Mouse (Mus musculus) macrophage (primary cell): ENCODE data around the gene Alox5ap. TPM values are rescaled to one million over a fixed set of nuclear protein-coding genes. Genes with fewer than 3 reads are reported as not detected.

Experiments used
- H3K27ac ChIP-seq: fragments of 350-480 bp; formaldehyde crosslinking; 2 replicates; pipeline ENCODE4 v1.9.0; 2021
- H3K36me3 ChIP-seq: fragments of 350-480 bp; formaldehyde crosslinking; 2 replicates; pipeline ENCODE4 v1.9.0; 2021; ENCODE audit errors: inconsistent target
- H3K4me3 ChIP-seq: fragments of 350-480 bp; formaldehyde crosslinking; 2 replicates; pipeline ENCODE4 v1.9.0; 2021; ENCODE audit errors: inconsistent target
- H3K79me2 ChIP-seq: fragments of 350-480 bp; formaldehyde crosslinking; 2 replicates; pipeline ENCODE4 v1.9.0; 2021; ENCODE audit errors: inconsistent target
- WGBS: methylation state at CpG from one replicate; pipeline ENCODE4 v1.1.7; 2026; ENCODE audit warnings: inconsistent platforms; ENCODE audit not compliant: missing documents; 5-methylcytosine and 5-hydroxymethylcytosine counted together
- polyA plus RNA-seq: library from polyadenylated mRNA; stranded (reverse); fragments of 250-400 nt; gene quantifications from 3 replicates; pipeline ENCODE4 v1.2.4, GENCODE M21; 2018; ENCODE audit warnings: inconsistent platforms

Alox5ap gene
- polyA plus RNA-seq, 1 experiment from 2014 or later = 206 TPM

GRCm38 (mm10) chr5:149314514-149315081 lies 50.0 kb downstream of the Alox5ap start:
- Histone ChIP-seq H3K27ac (no peak overlapping the region), H3K4me3 (no peak overlapping the region), H3K79me2 (no peaks in the 10 kb centered on the region), H3K36me3 (0 out of 2 replicates have a peak, but pooled peaks cover 5% of the 10 kb centered on the region)
- 95% methylated on average over 12 of the region's 12 CpGs for WGBS

- 62% methylated on average over 4 of the region's 4 CpGs for WGBS
- Histone ChIP-seq H3K4me3 (no peak overlapping the region), H3K36me3 (0 out of 2 replicates have a peak, but pooled peaks cover 5% of the 10 kb centered on the region), H3K27ac (no peak overlapping the region), H3K79me2 (no peaks in the 10 kb centered on the region)
These were observed 52.4 kb downstream of the Alox5ap start for GRCm38 (mm10) chr5:149316926-149317325.

GRCm38 (mm10) chr5:149319874-149320323 lies 55.3 kb downstream of the Alox5ap start:
- Histone ChIP-seq H3K27ac (no peak overlapping the region), H3K4me3 (no peak overlapping the region), H3K79me2 (no peaks in the 10 kb centered on the region), H3K36me3 (no peaks in the 10 kb centered on the region)
- 91% methylated on average over 9 of the region's 9 CpGs for WGBS

DNA sequence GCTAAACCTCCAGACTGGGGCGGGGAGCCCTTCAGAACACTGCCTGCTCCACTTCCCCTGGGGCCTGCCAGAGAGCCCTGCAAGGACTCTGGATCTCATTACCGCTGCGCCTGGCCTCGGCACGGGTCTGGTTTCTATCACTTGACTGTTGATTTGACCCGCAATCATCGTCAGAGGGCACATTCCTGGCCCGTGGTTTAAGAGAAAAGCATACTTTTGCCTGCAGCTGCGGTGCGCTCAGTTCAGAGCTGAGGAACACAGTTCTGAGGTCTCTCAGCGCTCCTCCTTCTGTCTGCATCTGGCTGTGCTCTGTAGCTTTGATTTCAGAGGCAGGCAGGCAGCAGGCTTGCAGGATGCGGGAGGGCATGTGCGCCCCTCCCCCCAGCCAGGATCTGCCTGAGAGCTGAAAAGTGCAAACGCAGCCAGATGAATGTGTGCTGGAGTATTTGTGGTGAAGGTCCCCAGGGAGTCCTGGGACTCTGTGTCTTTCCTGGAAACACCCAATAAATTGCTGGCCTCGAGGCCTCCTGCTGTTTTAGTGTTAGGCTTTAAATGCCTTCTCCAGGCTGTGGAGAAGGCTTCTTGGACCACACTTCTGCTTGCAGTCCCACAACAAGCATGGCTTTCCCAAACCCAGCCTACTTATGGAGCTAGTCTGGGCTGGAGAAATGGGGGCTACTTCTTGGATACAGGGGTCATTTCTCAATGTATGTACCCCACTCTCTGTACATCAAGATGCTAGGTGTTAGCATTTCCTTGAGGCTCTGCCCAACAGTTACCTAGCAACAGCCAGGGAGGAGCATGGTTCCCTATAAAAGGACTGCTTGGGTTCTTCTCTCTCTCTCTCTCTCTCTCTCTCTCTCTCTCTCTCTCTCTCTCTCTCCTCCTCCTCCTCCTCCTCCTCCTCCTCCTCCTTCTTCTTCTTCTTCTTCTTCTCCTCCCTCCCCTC lies 56.2 kb downstream of the Alox5ap start:
- H3K4me3 ChIP-seq = no peak overlapping the region
- 36% methylated on average over 15 of the region's 15 CpGs for WGBS
- no peak overlapping the region for H3K27ac ChIP-seq
- H3K79me2 ChIP-seq = no peaks in the 10 kb centered on the region
- no peaks in the 10 kb centered on the region for H3K36me3 ChIP-seq

GRCm38 (mm10) chr5:149321909-149322841 lies 57.6 kb downstream of the Alox5ap start:
- Histone ChIP-seq H3K4me3 (no peak overlapping the region), H3K27ac (no peak overlapping the region), H3K36me3 (no peaks in the 10 kb centered on the region), H3K79me2 (no peaks in the 10 kb centered on the region)
- 92% methylated on average over 15 of the region's 15 CpGs for WGBS

GRCm38 (mm10) chr5:149322938-149323553 lies 58.5 kb downstream of the Alox5ap start:
- Histone ChIP-seq H3K4me3 (no peak overlapping the region), H3K79me2 (no peaks in the 10 kb centered on the region), H3K36me3 (no peaks in the 10 kb centered on the region), H3K27ac (no peak overlapping the region)
- 99% methylated on average over 9 of the region's 9 CpGs for WGBS

- Histone ChIP-seq H3K4me3 (no peak overlapping the region), H3K36me3 (no peaks in the 10 kb centered on the region), H3K79me2 (no peaks in the 10 kb centered on the region), H3K27ac (no peak overlapping the region)
- WGBS = 81% methylated on average over 13 of the region's 13 CpGs
These were observed 60.2 kb downstream of the Alox5ap start for GRCm38 (mm10) chr5:149324739-149325138.

DNA sequence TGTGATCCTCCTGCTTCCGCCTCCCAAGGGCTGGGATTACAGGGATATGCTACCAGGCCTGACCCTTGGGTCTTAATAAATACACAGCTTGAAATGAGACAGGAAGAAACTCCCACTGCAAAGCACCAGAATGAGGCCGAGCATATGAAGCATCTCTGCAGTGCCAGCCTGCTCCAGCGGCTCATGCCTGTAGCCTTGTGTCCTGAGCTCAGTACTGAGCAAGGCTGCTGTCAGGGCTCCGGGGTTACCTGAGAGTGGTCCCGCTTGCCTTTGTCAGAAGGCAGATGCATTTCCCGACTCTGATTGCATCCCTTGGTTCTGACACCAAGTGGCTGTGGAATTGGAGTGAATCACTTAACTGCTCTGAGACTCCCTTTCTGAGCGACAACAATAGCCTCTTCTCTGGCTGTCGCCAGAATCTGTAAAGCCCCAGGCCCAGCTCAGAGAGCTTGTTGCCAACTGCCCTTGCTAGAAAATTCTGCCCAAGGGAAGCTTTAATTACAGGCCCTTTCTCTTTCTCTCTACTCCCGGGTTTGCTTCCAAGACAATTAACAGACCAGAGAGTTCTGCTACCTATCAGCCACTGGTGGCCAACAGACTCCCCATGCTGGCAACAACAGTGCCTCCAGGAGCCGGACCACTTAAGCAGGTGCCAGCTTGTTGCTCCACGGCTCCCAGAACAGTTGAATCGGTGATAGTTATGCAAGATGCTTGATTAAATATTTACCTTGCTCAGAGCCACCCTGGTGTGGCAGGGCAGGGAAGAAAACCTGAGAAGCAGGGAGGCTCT lies 64.7 kb downstream of the Alox5ap start:
- no peaks in the 10 kb centered on the region for H3K36me3 ChIP-seq
- H3K79me2 ChIP-seq = no peaks in the 10 kb centered on the region
- 92% methylated on average over 12 of the region's 12 CpGs for WGBS
- no peak overlapping the region for H3K4me3 ChIP-seq
- no peak overlapping the region for H3K27ac ChIP-seq

- WGBS = 10% methylated on average over 1 of the region's 1 CpGs
- Histone ChIP-seq H3K27ac (no peak overlapping the region), H3K36me3 (no peaks in the 10 kb centered on the region), H3K79me2 (no peaks in the 10 kb centered on the region), H3K4me3 (no peak overlapping the region)
These were observed 66.0 kb downstream of the Alox5ap start for GRCm38 (mm10) chr5:149330601-149331000.

DNA sequence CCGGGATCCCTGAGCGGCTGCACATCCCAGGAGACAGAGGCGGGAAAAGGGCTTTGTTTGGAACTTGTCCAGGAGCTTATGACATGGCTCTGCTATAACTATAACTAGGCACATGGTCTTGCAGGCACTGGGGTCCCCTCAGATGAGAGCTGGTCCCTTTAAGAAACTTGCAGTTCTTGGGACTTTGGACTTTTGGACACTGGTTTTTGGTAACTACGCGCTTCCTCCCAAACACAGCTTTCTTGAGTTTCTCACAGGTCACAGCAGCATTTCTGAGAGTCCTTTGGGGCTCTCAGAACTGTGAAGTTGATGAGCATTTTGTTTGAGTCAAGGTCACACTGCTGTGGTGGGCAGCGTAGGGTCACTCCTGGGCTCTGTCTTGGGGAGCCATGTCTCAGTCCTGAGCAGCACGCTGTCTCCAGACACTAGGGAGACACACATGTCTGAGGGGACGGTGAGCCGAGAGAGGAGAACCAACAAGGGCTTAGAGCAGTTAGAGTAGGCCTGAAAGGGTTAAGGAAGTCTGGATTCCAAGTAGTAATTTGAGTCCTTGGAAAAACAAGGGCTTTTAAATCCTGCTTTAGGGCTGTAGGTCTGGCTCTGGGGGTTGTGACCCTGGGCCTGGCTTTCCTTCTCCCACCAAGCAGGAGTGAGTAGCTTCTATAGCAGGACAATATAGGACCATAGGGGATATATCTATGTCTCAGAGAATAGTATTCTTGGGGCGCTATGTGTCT lies 67.0 kb downstream of the Alox5ap start:
- no peaks in the 10 kb centered on the region for H3K79me2 ChIP-seq
- no peak overlapping the region for H3K27ac ChIP-seq
- 95% methylated on average over 10 of the region's 10 CpGs for WGBS
- H3K36me3 ChIP-seq = no peaks in the 10 kb centered on the region
- H3K4me3 ChIP-seq = no peak overlapping the region

GRCm38 (mm10) chr5:149332787-149333186 lies 68.2 kb downstream of the Alox5ap start:
- Histone ChIP-seq H3K27ac (no peak overlapping the region), H3K79me2 (no peaks in the 10 kb centered on the region), H3K4me3 (no peak overlapping the region), H3K36me3 (no peaks in the 10 kb centered on the region)
- 95% methylated on average over 4 of the region's 4 CpGs for WGBS

DNA sequence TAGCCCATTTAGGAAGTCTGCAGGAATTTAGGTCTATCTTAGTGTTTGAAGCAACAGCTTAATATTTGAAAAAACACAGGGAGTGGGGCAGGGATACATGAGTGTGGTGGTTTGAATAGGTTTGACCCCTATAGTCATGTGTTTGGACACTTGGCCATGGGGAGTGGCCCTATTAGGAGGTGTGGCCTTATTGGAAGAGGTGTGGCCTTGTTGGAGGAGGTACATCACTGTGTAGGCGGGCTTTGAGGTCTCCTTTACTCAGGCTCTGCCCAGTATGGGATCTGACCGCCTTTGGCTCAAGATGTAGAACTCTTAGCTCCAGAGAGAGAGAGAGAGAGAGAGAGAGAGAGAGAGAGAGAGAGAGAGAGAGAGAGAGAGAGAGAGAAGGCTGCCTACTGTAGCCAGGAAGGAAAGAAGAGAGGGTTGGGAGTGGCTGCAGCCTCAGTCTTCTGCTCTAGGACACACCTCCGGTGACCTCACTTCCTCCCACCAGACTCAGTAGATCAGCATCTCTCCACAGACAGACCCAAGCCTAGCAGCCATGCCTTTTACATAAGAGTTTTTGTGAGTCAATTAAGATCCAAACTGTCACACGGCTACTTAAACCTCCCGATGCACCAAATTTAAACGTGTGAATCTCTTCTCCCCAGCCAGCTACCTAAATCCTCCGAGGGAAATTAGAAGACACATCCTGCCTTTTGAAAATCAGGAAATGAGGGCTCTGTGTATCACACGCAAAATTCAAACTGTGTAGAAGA lies 69.6 kb downstream of the Alox5ap start:
- no peaks in the 10 kb centered on the region for H3K36me3 ChIP-seq
- WGBS = 83% methylated on average over 8 of the region's 8 CpGs
- no peak overlapping the region for H3K27ac ChIP-seq
- no peak overlapping the region for H3K4me3 ChIP-seq
- no peaks in the 10 kb centered on the region for H3K79me2 ChIP-seq
